Mouse (Mus musculus) heart, embryonic 15.5 days (tissue): ENCODE results near the gene Ccnl1. TPM values are rescaled to one million over a fixed set of nuclear protein-coding genes. Genes with fewer than 3 reads are reported as not detected.

ENCODE experiments used
- ATAC-seq: fragments of 200-750 bp; cut with Nextera tagmentation; replicated peaks from 2 replicates; pipeline ENCODE4 v1.8.0; 2017; ENCODE audit warnings: low read depth, moderate TSS enrichment; ENCODE audit not compliant: insufficient number of reproducible peaks, insufficient read depth, low FRiP score
- H3K27ac ChIP-seq: fragments of 300-500 bp; sonication (generic); 2 replicates; pipeline ENCODE4 v1.5.1; 2015; ENCODE audit warnings: mild to moderate bottlenecking, inconsistent platforms
- H3K27me3 ChIP-seq: fragments of 300-500 bp; sonication (generic); 2 replicates; pipeline ENCODE4 v1.6.1; 2015; ENCODE audit warnings: inconsistent platforms
- H3K36me3 ChIP-seq: fragments of 300-500 bp; sonication (generic); 2 replicates; pipeline ENCODE4 v1.6.1; 2015; ENCODE audit warnings: mild to moderate bottlenecking, inconsistent platforms
- H3K4me1 ChIP-seq: fragments of 300-500 bp; sonication (generic); replicated peaks from 2 replicates; pipeline ENCODE4 v1.6.1; 2015; ENCODE audit warnings: inconsistent platforms
- H3K4me2 ChIP-seq: fragments of 300-500 bp; sonication (generic); 2 replicates; pipeline ENCODE4 v1.6.1; 2015; ENCODE audit warnings: inconsistent platforms, mild to moderate bottlenecking, moderate library complexity
- H3K4me3 ChIP-seq: fragments of 300-500 bp; sonication (generic); 2 replicates; pipeline ENCODE4 v1.5.1; 2015; ENCODE audit warnings: mild to moderate bottlenecking, inconsistent platforms
- H3K9ac ChIP-seq: fragments of 300-500 bp; sonication (generic); 2 replicates; pipeline ENCODE4 v1.6.1; 2015; ENCODE audit warnings: mild to moderate bottlenecking, inconsistent platforms
- H3K9me3 ChIP-seq: fragments of 300-500 bp; sonication (generic); replicated peaks from 2 replicates; pipeline ENCODE4 v1.6.1; 2016; ENCODE audit warnings: inconsistent platforms
- WGBS: fragments of 180-500 bp; shearing (Covaris S2); methylation state at CpG from one replicate; pipeline ENCODE4 v1.1.7; 2015; ENCODE audit warnings: mixed read lengths; 5-methylcytosine and 5-hydroxymethylcytosine counted together
- polyA plus RNA-seq: library from polyadenylated mRNA; unstranded; fragments of >200 nt; fragmentation: Nextera tagmentation; extraction: Ambion mirVana; gene quantifications from 2 replicates; pipeline ENCODE4 v1.2.1, GENCODE M21; 2015

Ccnl1 gene
- polyA plus RNA-seq, 1 experiment from 2014 or later = 60.5 TPM

DNA sequence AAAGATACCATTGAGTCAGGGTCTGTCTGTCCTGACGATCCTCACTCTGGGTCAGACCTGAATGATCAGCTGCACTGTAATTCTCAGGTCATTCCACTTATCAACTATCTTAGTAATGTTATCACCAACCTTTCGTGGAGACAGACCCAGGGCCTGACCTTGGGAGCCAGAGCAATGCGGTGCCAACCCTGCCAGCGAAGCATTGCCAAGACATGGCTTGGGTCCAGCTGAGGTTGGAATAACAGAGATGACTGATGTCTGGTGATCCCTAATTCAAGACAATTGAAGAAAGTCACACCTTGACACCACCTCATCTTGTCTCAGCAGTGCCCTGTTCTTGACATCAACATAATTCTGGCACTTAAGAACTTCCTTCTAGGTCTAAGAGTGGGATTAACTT is 24.3 kb downstream of the Ccnl1 start:
- no peak for ATAC-seq
- Histone ChIP-seq H3K27ac (no peak overlapping the region), H3K36me3 (no peaks in the 10 kb centered on the region), H3K4me1 (peaks cover 13% of the 10 kb centered on the region), H3K4me3 (no peak overlapping the region), H3K4me2 (no peak overlapping the region), H3K9me3 (no peaks in the 10 kb centered on the region), H3K27me3 (no peaks in the 10 kb centered on the region), H3K9ac (no peak overlapping the region)
- WGBS = 46% methylated on average over 4 of the region's 4 CpGs

DNA sequence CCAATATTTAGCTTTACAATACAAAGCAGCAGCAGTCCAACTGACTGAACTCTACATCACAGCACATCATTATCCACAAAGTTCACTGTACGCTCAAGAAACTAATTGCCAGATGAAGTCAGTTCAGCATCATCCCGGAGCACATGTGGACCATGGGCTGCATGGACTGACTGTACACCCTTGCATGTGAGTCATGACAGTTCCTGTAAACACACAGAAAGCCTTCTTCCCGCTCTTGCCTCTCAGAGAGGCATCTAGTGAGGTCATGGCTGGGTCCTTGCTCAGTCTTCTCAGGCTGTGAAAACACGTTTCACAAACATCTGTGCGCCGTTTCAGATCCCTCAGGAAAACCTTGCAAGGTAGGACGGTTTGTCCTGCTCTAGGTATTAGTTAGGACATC is 26.5 kb downstream of the Ccnl1 start:
- H3K4me2 ChIP-seq = no peak overlapping the region
- no peak overlapping the region for H3K9ac ChIP-seq
- H3K9me3 ChIP-seq = no peaks in the 10 kb centered on the region
- H3K4me3 ChIP-seq = no peak overlapping the region
- no peaks in the 10 kb centered on the region for H3K27me3 ChIP-seq
- H3K27ac ChIP-seq = no peak overlapping the region
- no peaks in the 10 kb centered on the region for H3K36me3 ChIP-seq
- peaks cover 28% of the 10 kb centered on the region for H3K4me1 ChIP-seq
- WGBS = 91% methylated on average over 7 of the region's 7 CpGs
- ATAC-seq = no peak

DNA sequence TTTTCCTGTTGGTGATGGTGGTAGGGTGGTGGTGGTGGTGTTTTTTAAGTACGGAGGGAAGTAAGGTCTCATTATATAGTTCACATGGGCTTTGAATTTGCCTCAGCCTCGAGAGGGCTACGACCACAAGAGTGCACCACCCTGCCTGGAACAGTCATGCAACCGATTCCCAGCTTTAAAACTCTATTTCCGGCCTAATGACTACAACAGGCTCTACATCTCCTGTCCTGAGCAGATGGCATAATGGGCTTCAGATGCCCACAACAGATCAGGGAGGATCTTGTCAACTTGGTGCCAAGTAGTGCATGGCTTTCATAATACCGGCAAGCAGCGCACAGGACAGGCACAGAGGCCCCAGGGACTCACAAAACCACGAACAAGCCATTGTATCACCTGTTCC is 27.4 kb downstream of the Ccnl1 start:
- Histone ChIP-seq H3K9me3 (no peaks in the 10 kb centered on the region), H3K4me1 (peaks cover 28% of the 10 kb centered on the region), H3K27ac (no peak overlapping the region), H3K9ac (no peak overlapping the region), H3K4me3 (no peak overlapping the region), H3K36me3 (no peaks in the 10 kb centered on the region), H3K27me3 (no peaks in the 10 kb centered on the region), H3K4me2 (peak overlapping the region; percentile 62)
- no peak for ATAC-seq
- WGBS = 50% methylated on average over 8 of the region's 8 CpGs

- peaks cover 28% of the 10 kb centered on the region for H3K4me1 ChIP-seq
- H3K27ac ChIP-seq = no peak overlapping the region
- 0 out of 2 replicates have a peak, but pooled peaks have one; percentile 36 for ATAC-seq
- H3K27me3 ChIP-seq = no peaks in the 10 kb centered on the region
- no peaks in the 10 kb centered on the region for H3K9me3 ChIP-seq
- peak overlapping the region; percentile 62 for H3K4me2 ChIP-seq
- 20% methylated on average over 20 of the region's 20 CpGs for WGBS
- peak overlapping the region; percentile 16; the same call in 1 of the 2 replicates for H3K9ac ChIP-seq
- no peaks in the 10 kb centered on the region for H3K36me3 ChIP-seq
- peak overlapping the region; percentile 32 for H3K4me3 ChIP-seq
Observed at GRCm38 (mm10) chr3:65929821-65930633, 28.0 kb downstream of the Ccnl1 start.

- H3K27ac ChIP-seq = peak overlapping the region; percentile 50
Observed at GRCm38 (mm10) chr3:65929304-65929783, 28.7 kb downstream of the Ccnl1 start.

DNA sequence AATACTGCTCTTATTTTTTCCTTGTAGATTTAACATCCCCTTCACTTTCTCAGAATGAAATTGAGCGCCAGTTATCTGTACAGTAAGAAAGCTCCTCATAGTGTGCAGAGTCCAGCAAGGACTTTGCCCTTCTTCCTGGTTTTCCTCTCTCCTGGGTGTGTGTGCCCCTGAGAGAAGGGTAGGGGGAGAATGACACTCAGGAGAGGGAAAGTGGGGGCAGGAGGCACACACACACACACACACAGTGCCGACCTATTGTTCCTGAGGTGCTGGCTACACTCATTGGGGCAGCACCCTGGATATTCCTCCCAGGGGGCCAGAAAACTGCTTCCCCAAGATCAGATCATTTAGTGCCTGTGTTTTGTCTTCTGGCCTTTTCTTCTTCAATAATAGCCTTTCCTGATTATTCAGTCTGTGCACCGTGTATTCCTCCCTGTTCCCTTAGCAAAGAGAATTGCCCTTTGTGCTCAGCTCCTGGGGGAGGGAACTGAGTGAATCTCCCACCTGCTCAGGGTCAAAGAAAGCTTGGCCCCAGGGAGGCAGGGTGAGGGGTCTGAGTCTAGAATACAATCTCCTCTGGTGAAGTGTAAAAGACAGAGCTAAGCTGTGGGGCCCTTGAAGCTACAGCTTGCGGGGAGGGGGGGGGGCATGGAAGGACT is 29.3 kb downstream of the Ccnl1 start:
- Histone ChIP-seq H3K27ac (peak overlapping the region; percentile 50; the same call in 1 of the 2 replicates), H3K9ac (peak overlapping the region; percentile 51; the same call in 1 of the 2 replicates)

More at GRCm38 (mm10) chr3:65929304-65929783, 28.7 kb downstream of the Ccnl1 start:
- Histone ChIP-seq H3K27me3 (no peaks in the 10 kb centered on the region), H3K36me3 (no peaks in the 10 kb centered on the region), H3K9ac (peak overlapping the region; percentile 51; the same call in 1 of the 2 replicates), H3K4me1 (peaks cover 28% of the 10 kb centered on the region), H3K4me2 (peak overlapping the region; percentile 62), H3K4me3 (peak overlapping the region; percentile 32), H3K9me3 (no peaks in the 10 kb centered on the region)
- WGBS = 2% methylated on average over 10 of the region's 10 CpGs
- peak; percentile 79 for ATAC-seq

GRCm38 (mm10) chr3:65927685-65928084 is 30.4 kb downstream of the Ccnl1 start:
- H3K4me1 ChIP-seq = peaks cover 28% of the 10 kb centered on the region
- no peaks in the 10 kb centered on the region for H3K9me3 ChIP-seq
- no peak overlapping the region for H3K4me3 ChIP-seq
- WGBS = 27% methylated on average over 7 of the region's 7 CpGs
- H3K36me3 ChIP-seq = no peaks in the 10 kb centered on the region
- no peak overlapping the region for H3K9ac ChIP-seq
- peak overlapping the region; percentile 47 for H3K27ac ChIP-seq
- no peaks in the 10 kb centered on the region for H3K27me3 ChIP-seq
- H3K4me2 ChIP-seq = no peak overlapping the region
- ATAC-seq = peak; percentile 63

More for the DNA sequence above, 29.3 kb downstream of the Ccnl1 start:
- Histone ChIP-seq H3K4me2 (peak overlapping the region; percentile 62), H3K4me3 (peak overlapping the region; percentile 32; the same call in 1 of the 2 replicates), H3K27me3 (no peaks in the 10 kb centered on the region), H3K36me3 (no peaks in the 10 kb centered on the region), H3K4me1 (peaks cover 28% of the 10 kb centered on the region), H3K9me3 (no peaks in the 10 kb centered on the region)
- 52% methylated on average over 4 of the region's 4 CpGs for WGBS
- ATAC-seq = no peak

DNA sequence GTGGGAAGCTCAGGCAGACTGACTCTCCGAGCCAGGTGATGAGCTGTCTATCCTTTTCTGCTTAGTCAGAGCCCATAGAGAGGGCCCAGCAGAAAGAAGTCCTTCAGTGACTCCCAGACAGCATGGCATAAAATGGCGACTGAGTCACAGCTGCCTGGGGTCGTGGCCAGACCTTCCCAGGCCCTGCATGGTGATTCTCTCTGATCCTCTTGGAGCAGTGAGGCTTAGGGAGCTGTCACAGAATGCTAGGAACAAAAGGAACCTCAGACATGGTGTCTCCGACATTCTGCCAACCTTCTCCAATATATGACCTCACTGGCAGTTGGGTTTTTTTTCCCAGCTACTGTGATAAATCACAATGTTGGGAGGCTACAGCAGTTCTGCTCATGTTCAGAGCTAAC is 30.9 kb downstream of the Ccnl1 start:
- ATAC-seq = no peak
- Histone ChIP-seq H3K4me2 (no peak overlapping the region), H3K9me3 (no peaks in the 10 kb centered on the region), H3K27me3 (no peaks in the 10 kb centered on the region), H3K9ac (no peak overlapping the region), H3K4me3 (no peak overlapping the region), H3K36me3 (no peaks in the 10 kb centered on the region), H3K27ac (peak overlapping the region; percentile 47; the same call in 1 of the 2 replicates), H3K4me1 (peaks cover 28% of the 10 kb centered on the region)
- WGBS = 72% methylated on average over 4 of the region's 4 CpGs

DNA sequence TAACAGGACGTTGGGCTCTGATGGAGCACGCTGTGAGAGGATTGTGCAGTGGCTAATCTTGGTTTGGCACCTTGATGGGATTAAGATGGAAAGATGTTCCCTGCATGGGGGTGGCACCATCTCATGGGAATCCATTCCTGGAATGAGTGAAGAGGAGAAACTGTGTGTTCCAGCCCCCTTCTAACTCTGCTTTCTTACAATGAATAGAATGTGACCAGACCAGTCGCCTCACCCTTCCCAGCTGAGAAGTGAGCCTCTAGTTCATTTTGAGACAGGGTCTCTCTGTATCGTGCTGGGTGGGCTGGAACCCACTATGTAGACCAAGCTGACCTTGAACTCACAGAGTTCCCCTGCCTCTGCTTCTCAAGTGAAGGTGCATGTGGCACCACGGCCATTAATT is 31.6 kb downstream of the Ccnl1 start:
- 83% methylated on average over 5 of the region's 5 CpGs for whole genome bisulfite sequencing
- no peak for ATAC-seq

DNA sequence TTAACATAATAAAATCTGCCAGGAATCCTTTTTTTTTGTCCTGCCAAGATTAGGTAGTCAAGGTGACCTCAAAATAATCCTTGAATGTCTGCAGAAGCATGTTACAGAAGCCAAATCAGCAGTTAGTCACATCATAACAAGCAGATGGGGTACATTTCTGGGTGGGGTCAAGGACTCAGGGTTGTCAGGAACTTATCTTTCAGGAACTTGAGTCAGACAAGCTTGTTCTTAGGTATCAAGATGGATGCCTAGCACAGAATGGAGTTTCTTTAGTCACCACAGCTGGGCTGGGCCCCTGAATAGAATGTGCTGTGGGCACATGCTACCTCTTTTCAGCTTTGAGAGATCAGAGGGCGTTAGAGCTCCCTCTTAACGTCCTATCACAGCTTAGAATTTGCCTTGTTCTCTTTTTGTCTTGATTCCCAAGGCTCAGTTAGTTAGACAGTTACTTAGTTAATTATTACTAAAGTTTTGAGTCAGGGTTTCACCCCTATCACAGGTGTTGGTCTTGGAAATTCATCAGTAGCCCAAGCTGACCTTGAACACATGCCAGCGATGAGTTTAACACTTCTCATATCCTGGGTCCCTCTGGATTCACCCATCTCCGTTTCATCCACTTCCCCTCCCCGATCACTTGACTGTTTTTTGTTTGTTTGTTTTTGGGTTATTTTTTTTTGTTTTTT is 32.9 kb downstream of the Ccnl1 start:
- ATAC-seq = no peak
- no peak overlapping the region for H3K27ac ChIP-seq
- H3K9ac ChIP-seq = no peak overlapping the region
- H3K9me3 ChIP-seq = no peaks in the 10 kb centered on the region
- H3K4me1 ChIP-seq = peaks cover 28% of the 10 kb centered on the region
- H3K27me3 ChIP-seq = no peaks in the 10 kb centered on the region
- no peak overlapping the region for H3K4me2 ChIP-seq
- 79% methylated on average over 5 of the region's 5 CpGs for WGBS
- H3K4me3 ChIP-seq = no peak overlapping the region
- no peaks in the 10 kb centered on the region for H3K36me3 ChIP-seq

More for the DNA sequence above, 31.6 kb downstream of the Ccnl1 start:
- Histone ChIP-seq H3K4me2 (no peak overlapping the region), H3K9ac (no peak overlapping the region), H3K9me3 (no peaks in the 10 kb centered on the region), H3K4me1 (peaks cover 28% of the 10 kb centered on the region), H3K36me3 (no peaks in the 10 kb centered on the region), H3K4me3 (no peak overlapping the region), H3K27ac (no peak overlapping the region), H3K27me3 (no peaks in the 10 kb centered on the region)

DNA sequence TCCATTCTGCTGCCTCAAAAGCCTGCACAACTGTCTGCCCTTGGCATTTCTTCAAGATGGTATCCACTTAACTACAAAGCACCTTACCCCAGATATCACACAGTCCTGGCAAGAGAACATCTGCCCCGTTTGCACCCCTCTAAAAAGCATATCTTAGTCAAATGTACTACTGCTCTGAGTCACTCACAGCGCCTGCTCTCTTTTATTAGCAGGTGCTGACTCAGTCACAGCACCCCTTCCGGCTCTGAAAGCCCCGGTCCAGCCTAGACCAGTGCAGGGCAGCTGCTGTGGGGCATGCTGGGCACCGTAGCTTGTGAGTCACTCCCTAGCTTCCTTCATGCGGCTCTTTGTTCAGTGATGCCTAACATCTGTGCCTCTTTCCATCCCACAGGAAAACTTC is 35.6 kb downstream of the Ccnl1 start:
- H3K4me2 ChIP-seq = no peak overlapping the region
- H3K9me3 ChIP-seq = no peaks in the 10 kb centered on the region
- H3K27me3 ChIP-seq = no peaks in the 10 kb centered on the region
- peaks cover 4% of the 10 kb centered on the region for H3K4me1 ChIP-seq
- H3K27ac ChIP-seq = no peak overlapping the region
- WGBS = 59% methylated on average over 6 of the region's 6 CpGs
- ATAC-seq = no peak
- H3K9ac ChIP-seq = no peak overlapping the region
- H3K36me3 ChIP-seq = no peaks in the 10 kb centered on the region
- H3K4me3 ChIP-seq = no peak overlapping the region
